ENCODE assay signal across 10 mouse cellular contexts in genomic region chr9:63953691-63954090, GRCm38 (mm10).
DNase-seq lines count a peak whose midpoint lies in the region; ATAC-seq and TF ChIP-seq lines count a peak whose summit lies in the region.
"Had no signal": no experiment of that assay in that cellular context is flagged by ENCODE, and none has a peak within 500 bp of the region (broad histone marks: within the 10 kb centered on the region; RNA-seq: fewer than 3 reads in every experiment).

No protein-coding gene starts in this region.

- peak overlapping the region; percentile 48 for H3K4me3 ChIP-seq in ES-Bruce4 (ENCODE audit: low read depth, low read length)
- H3K4me3 ChIP-seq in forebrain, embryonic 14.5 days (ENCODE audit: low read depth, low read length), result peak overlapping the region; percentile 10; the same call in 1 of the 2 replicates
- peak overlapping the region; percentile 17; the same call in 1 of the 2 replicates for H3K4me3 ChIP-seq in midbrain, embryonic 14.5 days (replicated peaks; ENCODE audit: low read depth, low read length)
- H3K4me3 ChIP-seq: lung, embryonic 15.5 days had no signal

- TF ChIP-seq EP300 in ES-Bruce4 (IDR thresholded peaks at IDR 0.05; ENCODE audit: insufficient read depth, low read depth, low read length), result no peak

- no peak for ATAC-seq in forebrain, embryonic 14.5 days
- no peak for ATAC-seq in midbrain, embryonic 14.5 days (ENCODE audit: low FRiP score, low TSS enrichment)
- ATAC-seq in erythroid progenitor cell, adult 5-6 weeks (replicated peaks; ENCODE audit: low FRiP score, poor library complexity, severe bottlenecking), result no peak
- ATAC-seq in megakaryocyte-erythroid progenitor cell, adult 5-6 weeks (replicated peaks; ENCODE audit: low FRiP score, low TSS enrichment, poor library complexity, severe bottlenecking), result no peak

- H3K9me3 ChIP-seq in ES-Bruce4 (replicated peaks; ENCODE audit: control insufficient read depth, insufficient read depth, low read length, poor library complexity, severe bottlenecking), result no peaks in the 10 kb centered on the region
- no peaks in the 10 kb centered on the region for H3K9me3 ChIP-seq in forebrain, embryonic 14.5 days (replicated peaks; ENCODE audit: control insufficient read depth, low read length)
- H3K9me3 ChIP-seq in midbrain, embryonic 14.5 days (ENCODE audit: control insufficient read depth, low read length), result no peaks in the 10 kb centered on the region
- H3K9me3 ChIP-seq: lung, embryonic 15.5 days had no signal

- H3K27me3 ChIP-seq in ES-Bruce4 (ENCODE audit: control insufficient read depth, insufficient read depth, low read length, poor library complexity, severe bottlenecking), result no peaks in the 10 kb centered on the region
- H3K27me3 ChIP-seq in forebrain, embryonic 14.5 days (replicated peaks; ENCODE audit: control insufficient read depth, insufficient read depth, low read length), result no peaks in the 10 kb centered on the region
- no peaks in the 10 kb centered on the region for H3K27me3 ChIP-seq in midbrain, embryonic 14.5 days (ENCODE audit: control insufficient read depth, insufficient read depth, low read length)
- H3K27me3 ChIP-seq: lung, embryonic 15.5 days had no signal

- H3K4me2 ChIP-seq in forebrain, embryonic 14.5 days (ENCODE audit: low read length), result peak overlapping the region; percentile 34
- peak overlapping the region; percentile 41 for H3K4me2 ChIP-seq in midbrain, embryonic 14.5 days (ENCODE audit: low read length)
- H3K4me2 ChIP-seq: lung, embryonic 15.5 days had no signal

- peak; percentile 89 for DNase-seq in heart, adult 11 months
- DNase-seq in heart, postnatal 10 days, result no peak
- peak; percentile 27 for DNase-seq in forebrain, embryonic 14.5 days (ENCODE audit: low spot score)
- peak; percentile 59 for DNase-seq in midbrain, embryonic 14.5 days
- DNase-seq in ovary, postnatal 36 days (ENCODE audit: low spot score), result no peak
- DNase-seq: cerebellum, postnatal 25 days had no signal

- H3K9ac ChIP-seq in ES-Bruce4 (ENCODE audit: low read depth, poor library complexity, severe bottlenecking), result peak overlapping the region; percentile 25; the same call in 1 of the 2 replicates
- 0 out of 2 replicates have a peak overlapping the region, but pooled peaks have one; percentile 29 for H3K9ac ChIP-seq in forebrain, embryonic 14.5 days (ENCODE audit: low read length)
- H3K9ac ChIP-seq in midbrain, embryonic 14.5 days (replicated peaks; ENCODE audit: low read length), result peak overlapping the region; percentile 43; the same call in 1 of the 2 replicates
- H3K9ac ChIP-seq: lung, embryonic 15.5 days had no signal

- no peak overlapping the region for H3K27ac ChIP-seq in ES-Bruce4 (ENCODE audit: insufficient read depth, low read length)
- H3K27ac ChIP-seq in forebrain, embryonic 14.5 days (ENCODE audit: low read depth, low read length), result no peak overlapping the region
- H3K27ac ChIP-seq in midbrain, embryonic 14.5 days (replicated peaks; ENCODE audit: low read depth, low read length), result no peak overlapping the region
- H3K27ac ChIP-seq: lung, embryonic 15.5 days had no signal

- intact Hi-C loops in heart, postnatal 10 days (cut with DNase I), result no loop called here

- WGBS in forebrain, embryonic 14.5 days, result 39% methylated on average over 35 of the region's 35 CpGs
- WGBS in midbrain, embryonic 14.5 days, result 43% methylated on average over 35 of the region's 35 CpGs

- TF ChIP-seq POLR2A in ES-Bruce4 (IDR thresholded peaks at IDR 0.05; ENCODE audit: insufficient read depth, low read length), result no peak

- H3K36me3 ChIP-seq in ES-Bruce4 (ENCODE audit: control insufficient read depth, insufficient read depth, low read length, poor library complexity, severe bottlenecking), result no peaks in the 10 kb centered on the region
- no peaks in the 10 kb centered on the region; the same call in 1 of the 2 replicates for H3K36me3 ChIP-seq in forebrain, embryonic 14.5 days (ENCODE audit: control insufficient read depth, insufficient read depth, low read length)
- H3K36me3 ChIP-seq in midbrain, embryonic 14.5 days (ENCODE audit: control insufficient read depth, insufficient read depth, low read length), result no peaks in the 10 kb centered on the region

- TF ChIP-seq CTCF in ES-Bruce4 (IDR thresholded peaks at IDR 0.05; ENCODE audit: low read depth, low read length), result no peak

- H3K4me1 ChIP-seq in ES-Bruce4 (ENCODE audit: control insufficient read depth, insufficient read depth, low read length), result no peaks in the 10 kb centered on the region
- H3K4me1 ChIP-seq in forebrain, embryonic 14.5 days (ENCODE audit: control insufficient read depth, insufficient read depth, low read length), result peaks cover 5% of the 10 kb centered on the region
- H3K4me1 ChIP-seq in midbrain, embryonic 14.5 days (ENCODE audit: control insufficient read depth, insufficient read depth, low read length), result peaks cover 2% of the 10 kb centered on the region

Comparison
In these comparisons a context has a peak if more than half of its experiments do, and no peak if none do; other contexts are left out.
1. DNase-seq: peak in heart, adult 11 months (single experiment), forebrain, embryonic 14.5 days (single experiment) and midbrain, embryonic 14.5 days (single experiment); none in heart, postnatal 10 days (0 of 2) and ovary, postnatal 36 days (single experiment).
2. Peak in every context shown above with its lines, with median percentiles within 50 percentile points of each other: H3K4me3 ChIP-seq and H3K9ac ChIP-seq.